Mouse (Mus musculus) MEL (cell line): Measurements from ENCODE around the gene Ccr6. TPM values are rescaled to one million over a fixed set of nuclear protein-coding genes. Genes with fewer than 3 reads are reported as not detected.

ENCODE experiments used
- DNase-seq: peaks from one replicate; pipeline ENCODE4 v3.0.0; 2011; ENCODE audit warnings: low read depth, low spot score
- H3K27ac ChIP-seq: 2 replicates; pipeline ENCODE4 v1.5.1; 2012; ENCODE audit warnings: low read depth, mild to moderate bottlenecking, control low read depth, low read length, moderate library complexity; ENCODE audit not compliant: control insufficient read depth
- H3K27me3 ChIP-seq, 2 experiments: fragments of 150-350 bp in 1 of 2; sonication (generic) in 1 of 2; 2 replicates each; pipeline ENCODE4 v1.6.1; 2012; ENCODE audit warnings: low read length in 2 of 2, mild to moderate bottlenecking in 2 of 2, improper control_type of control experiment in 1 of 2, moderate library complexity in 1 of 2; ENCODE audit not compliant: insufficient read depth in 2 of 2, control insufficient read depth in 1 of 2
- H3K36me3 ChIP-seq, 2 experiments: 2 replicates each; pipeline ENCODE4 v1.6.1; 2012 to 2014; ENCODE audit warnings: low read length in 2 of 2, improper control_type of control experiment in 1 of 2, inconsistent platforms in 1 of 2, mild to moderate bottlenecking in 1 of 2; ENCODE audit not compliant: insufficient read depth in 2 of 2, control insufficient read depth in 1 of 2
- H3K4me1 ChIP-seq, 2 experiments: fragments of 150-350 bp in 1 of 2; sonication (generic) in 1 of 2; 2 replicates each; pipeline ENCODE4 v1.6.1; 2012; ENCODE audit warnings: low read length in 2 of 2, improper control_type of control experiment in 1 of 2, mild to moderate bottlenecking in 1 of 2; ENCODE audit not compliant: insufficient read depth in 2 of 2, control insufficient read depth in 1 of 2
- H3K4me3 ChIP-seq, 2 experiments: fragments of 150-350 bp in 1 of 2; sonication (generic) in 1 of 2; 2 replicates each; pipeline ENCODE4 v1.5.1; 2012; ENCODE audit warnings: low read depth in 2 of 2, low read length in 2 of 2, mild to moderate bottlenecking in 2 of 2, moderate library complexity in 2 of 2, control low read depth in 1 of 2, improper control_type of control experiment in 1 of 2; ENCODE audit not compliant: control insufficient read depth in 1 of 2, insufficient read depth in 1 of 2
- H3K79me2 ChIP-seq: 2 replicates; pipeline ENCODE4 v1.6.1; 2012; ENCODE audit warnings: mild to moderate bottlenecking, low read length, moderate library complexity; ENCODE audit not compliant: control insufficient read depth, poor library complexity, insufficient read depth
- H3K9ac ChIP-seq: 2 replicates; pipeline ENCODE4 v1.6.1; 2012; ENCODE audit warnings: low read depth, mild to moderate bottlenecking, control low read depth, low read length, moderate library complexity; ENCODE audit not compliant: control insufficient read depth, poor library complexity, severe bottlenecking
- H3K9me3 ChIP-seq: fragments of 150-350 bp; sonication (generic); replicated peaks from 2 replicates; pipeline ENCODE4 v1.6.1; 2012; ENCODE audit warnings: mild to moderate bottlenecking, low read length, improper control_type of control experiment, moderate library complexity; ENCODE audit not compliant: insufficient read depth
- BHLHE40 ChIP-seq: IDR thresholded peaks from 2 replicates; pipeline ENCODE4 v1.6.1; 2012; ENCODE audit warnings: low read depth, mild to moderate bottlenecking, inconsistent platforms, low read length, improper control_type of control experiment, borderline replicate concordance
- CHD1 ChIP-seq: IDR thresholded peaks from 2 replicates; pipeline ENCODE4 v1.6.1; 2012; ENCODE audit warnings: low read depth, mild to moderate bottlenecking, inconsistent platforms, low read length, improper control_type of control experiment
- CTCF ChIP-seq, 3 experiments: IDR thresholded peaks in 2 of 3; conservative IDR thresholded peaks in 1 of 3; 2 replicates each; pipeline ENCODE4 v1.5.1; 2011 to 2012; ENCODE audit warnings: low read length in 3 of 3, low read depth in 2 of 3, mild to moderate bottlenecking in 2 of 3, improper control_type of control experiment in 1 of 3, inconsistent platforms in 1 of 3, mixed read lengths in 1 of 3, moderate library complexity in 1 of 3; ENCODE audit not compliant: control insufficient read depth in 1 of 3, insufficient read depth in 1 of 3, poor library complexity in 1 of 3, severe bottlenecking in 1 of 3
- HCFC1 ChIP-seq: IDR thresholded peaks from 2 replicates; pipeline ENCODE4 v1.6.1; 2012; ENCODE audit warnings: low read depth, mild to moderate bottlenecking, inconsistent platforms, low read length, improper control_type of control experiment, moderate library complexity
- JUND ChIP-seq: IDR thresholded peaks from 2 replicates; pipeline ENCODE4 v1.6.1; 2011; ENCODE audit warnings: low read depth, mild to moderate bottlenecking, improper control_type of control experiment, low read length
- KAT2A ChIP-seq: conservative IDR thresholded peaks from 2 replicates; pipeline ENCODE4 v1.6.1; 2012; ENCODE audit warnings: low read depth, low read length, improper control_type of control experiment, inconsistent platforms
- MAFK ChIP-seq: IDR thresholded peaks from 2 replicates; pipeline ENCODE4 v1.6.1; 2011; ENCODE audit warnings: low read depth, mild to moderate bottlenecking, low read length, improper control_type of control experiment, borderline replicate concordance
- MAX ChIP-seq: IDR thresholded peaks from 2 replicates; pipeline ENCODE4 v1.6.1; 2011; ENCODE audit warnings: low read length, improper control_type of control experiment
- MXI1 ChIP-seq: IDR thresholded peaks from 2 replicates; pipeline ENCODE4 v1.6.1; 2011; ENCODE audit warnings: mild to moderate bottlenecking, low read depth, low read length, improper control_type of control experiment
- MYB ChIP-seq: IDR thresholded peaks from 2 replicates; pipeline ENCODE4 v1.6.1; 2011; ENCODE audit warnings: mild to moderate bottlenecking, low read depth, low read length, improper control_type of control experiment
- NELFE ChIP-seq: IDR thresholded peaks from 2 replicates; pipeline ENCODE4 v1.6.1; 2011; ENCODE audit warnings: low read depth, low read length, improper control_type of control experiment
- SMC3 ChIP-seq: IDR thresholded peaks from 2 replicates; pipeline ENCODE4 v1.6.1; 2011; ENCODE audit warnings: low read depth, low read length, improper control_type of control experiment
- TAL1 ChIP-seq: IDR thresholded peaks from 2 replicates; pipeline ENCODE4 v1.6.1; 2012; ENCODE audit warnings: mild to moderate bottlenecking, inconsistent platforms, low read length, moderate library complexity, mixed read lengths
- TBP ChIP-seq: IDR thresholded peaks from 2 replicates; pipeline ENCODE4 v1.8.0; 2011; ENCODE audit warnings: low read depth, low read length, improper control_type of control experiment
- TCF12 ChIP-seq: IDR thresholded peaks from 2 replicates; pipeline ENCODE4 v1.6.1; 2014; ENCODE audit warnings: low read depth, mild to moderate bottlenecking, inconsistent platforms, low read length, improper control_type of control experiment, moderate library complexity
- USF2 ChIP-seq, 2 experiments: IDR thresholded peaks; 2 replicates each; pipeline ENCODE4 v1.6.1; 2011 to 2012; ENCODE audit warnings: improper control_type of control experiment in 2 of 2, low read length in 2 of 2, borderline replicate concordance in 1 of 2, inconsistent platforms in 1 of 2, low read depth in 1 of 2, mild to moderate bottlenecking in 1 of 2; ENCODE audit not compliant: insufficient read depth in 1 of 2
- ZC3H11A ChIP-seq: IDR thresholded peaks from 2 replicates; pipeline ENCODE4 v1.6.1; 2012; ENCODE audit warnings: low read depth, mild to moderate bottlenecking, inconsistent platforms, low read length, improper control_type of control experiment
- ZKSCAN1 ChIP-seq: IDR thresholded peaks from 2 replicates; pipeline ENCODE4 v1.6.1; 2012; ENCODE audit warnings: low read depth, mild to moderate bottlenecking, inconsistent platforms, low read length, improper control_type of control experiment, moderate library complexity
- ZNF384 ChIP-seq: IDR thresholded peaks from 2 replicates; pipeline ENCODE4 v1.6.1; 2012; ENCODE audit warnings: low read depth, mild to moderate bottlenecking, inconsistent platforms, low read length, improper control_type of control experiment
- polyA plus RNA-seq, 2 experiments: library from polyadenylated mRNA; stranded (reverse) in 1 of 2; unstranded in 1 of 2; fragments of >175 nt in 1 of 2; fragments of >200 nt in 1 of 2; gene quantifications; 2 replicates each; pipeline versions ENCODE4 v1.2.1 to v1.2.4; 2012; ENCODE audit warnings: low replicate concordance in 2 of 2, low read depth in 1 of 2; ENCODE audit not compliant: insufficient read length in 2 of 2, insufficient read depth in 1 of 2, missing spikeins in 1 of 2
- total RNA-seq: library from RNA; depleted of rRNA; stranded (reverse); fragments of 300-350 nt; gene quantifications from 2 replicates; pipeline ENCODE4 v1.2.3, GENCODE M21; 2012

The Ccr6 gene
- total and polyA plus RNA-seq, 3 experiments, result not detected

DNA sequence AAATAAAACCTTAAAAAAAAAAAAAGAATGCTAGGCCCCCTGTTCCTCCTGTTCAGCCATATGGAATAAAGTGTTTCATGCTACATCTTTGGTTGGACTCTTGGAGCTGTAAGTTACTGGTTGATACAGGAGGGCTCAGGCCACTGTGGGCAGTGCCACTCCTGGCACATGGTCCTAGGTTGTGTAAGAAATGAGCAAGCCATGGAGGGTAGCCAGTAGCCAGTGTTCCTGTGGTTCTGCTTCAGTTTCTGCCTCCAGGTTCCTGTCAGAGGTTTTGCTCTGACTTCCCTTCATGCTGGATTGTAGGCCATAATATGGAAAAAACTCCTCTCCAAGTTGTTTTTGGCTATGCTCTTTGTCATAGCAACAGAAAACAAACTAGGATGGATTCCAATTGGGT is 54.9 kb downstream of the Ccr6 start:
- H3K9me3 ChIP-seq, result no peaks in the 10 kb centered on the region
- TF ChIP-seq TAL1 (no peak), MXI1 (no peak), HCFC1 (no peak)
- no peak overlapping the region for H3K9ac ChIP-seq
- H3K27ac ChIP-seq, result no peak overlapping the region
- H3K4me3 ChIP-seq, result no peak overlapping the region
- no peaks in the 10 kb centered on the region for H3K27me3 ChIP-seq
- peaks cover 12% of the 10 kb centered on the region for H3K79me2 ChIP-seq
- peaks cover 0 to 4% of the 10 kb centered on the region in 2 experiments; a peak in 1 of 4 replicates for H3K4me1 ChIP-seq
- H3K36me3 ChIP-seq, result peaks cover under 1 to 1% of the 10 kb centered on the region in 2 experiments; a peak in 1 of 4 replicates
- no peak for DNase-seq

DNA sequence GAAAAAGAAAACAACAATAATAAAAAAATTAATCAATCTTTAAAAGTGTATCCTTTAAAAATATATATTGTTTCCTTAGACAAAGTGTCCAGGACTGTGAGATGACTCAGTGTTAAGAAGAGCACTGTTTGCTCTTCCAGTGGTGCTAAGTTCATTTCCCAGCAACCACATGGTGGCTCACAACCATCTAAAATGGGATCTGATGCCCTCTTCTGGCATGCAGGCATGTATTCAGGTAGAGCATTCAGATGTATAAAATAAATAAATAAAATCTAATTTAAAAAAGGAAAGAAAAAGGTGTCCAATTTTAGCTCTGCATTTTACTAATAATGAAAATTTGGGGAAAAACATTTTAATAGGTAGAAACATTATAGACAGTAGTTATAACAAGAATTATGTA is 60.0 kb downstream of the Ccr6 start:
- Histone ChIP-seq H3K4me1 (no peaks in the 10 kb centered on the region), H3K9me3 (no peaks in the 10 kb centered on the region), H3K79me2 (no peaks in the 10 kb centered on the region; the same call in 1 of the 2 replicates), H3K9ac (no peak overlapping the region), H3K36me3 (no peaks in the 10 kb centered on the region; a peak in 1 of 4 replicates), H3K27ac (no peak overlapping the region), H3K27me3 (no peaks in the 10 kb centered on the region), H3K4me3 (no peak overlapping the region)
- TF ChIP-seq BHLHE40 (no peak), TBP (no peak), KAT2A (no peak), CTCF (IDR thresholded peaks at IDR 0.05 in 2 of 3, conservative IDR thresholded peaks at IDR 0.05 in 1 of 3; ENCODE audit: control insufficient read depth in 1 of 3, insufficient read depth in 1 of 3, low read depth in 2 of 3, low read length in 3 of 3, poor library complexity in 1 of 3, severe bottlenecking in 1 of 3) (peak in 1 of 3 experiments; percentile 38; a peak in 2 of 6 replicates), MYB (no peak), ZNF384 (no peak), SMC3 (peak; percentile 18; the same call in 1 of the 2 replicates), NELFE (no peak), MAFK (no peak)
- no peak for DNase-seq

DNA sequence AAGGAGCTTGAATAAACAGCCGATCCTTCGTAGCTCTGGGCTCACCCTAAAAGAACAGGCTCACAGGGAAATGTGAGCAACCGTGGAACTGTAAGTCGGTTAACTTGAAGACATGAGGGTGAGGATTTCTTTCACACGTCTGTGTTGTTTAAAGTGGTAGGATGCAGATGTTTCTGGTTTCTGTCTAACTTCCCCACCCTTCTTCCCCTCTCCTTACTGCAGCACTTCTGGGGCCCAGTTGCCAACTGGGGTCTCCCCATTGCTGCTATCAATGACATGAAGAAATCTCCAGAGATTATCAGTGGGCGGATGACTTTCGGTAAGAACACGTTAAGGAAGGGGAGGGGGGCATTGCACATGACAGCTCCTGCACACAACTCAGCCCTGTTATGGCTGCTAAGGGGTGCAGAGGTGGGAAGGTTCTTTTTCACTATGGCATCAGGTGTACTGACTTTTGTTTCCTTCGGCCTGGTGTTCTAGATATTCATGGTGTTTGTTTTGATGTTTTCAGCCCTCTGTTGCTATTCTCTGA is 60.5 kb downstream of the Ccr6 start:
- no peaks in the 10 kb centered on the region for H3K27me3 ChIP-seq
- no peak overlapping the region for H3K27ac ChIP-seq
- H3K79me2 ChIP-seq, result no peaks in the 10 kb centered on the region; the same call in 1 of the 2 replicates
- H3K9ac ChIP-seq, result no peak overlapping the region
- no peaks in the 10 kb centered on the region; a peak in 1 of 4 replicates for H3K36me3 ChIP-seq
- DNase-seq, result no peak
- no peaks in the 10 kb centered on the region for H3K9me3 ChIP-seq
- H3K4me1 ChIP-seq, result no peaks in the 10 kb centered on the region
- H3K4me3 ChIP-seq, result no peak overlapping the region
- TF ChIP-seq USF2 (IDR thresholded peaks at IDR 0.05; ENCODE audit: borderline replicate concordance in 1 of 2, insufficient read depth in 1 of 2, low read depth in 1 of 2, low read length in 2 of 2) (no peak), JUND (no peak), ZC3H11A (no peak), SMC3 (no peak), TAL1 (no peak), ZKSCAN1 (no peak), MAX (no peak), HCFC1 (no peak), TCF12 (no peak), CHD1 (no peak)
